Mouse (Mus musculus): Measurements from ENCODE around the gene Il15. TPM values are rescaled to one million over a fixed set of nuclear protein-coding genes. Genes with fewer than 3 reads are reported as not detected.

The Il15 gene
- polyA plus RNA-seq, 1 experiment from 2014 or later: 1.6 TPM

GRCm38 (mm10) chr8:82388356-82388902 lies 14.6 kb downstream of the Il15 start:
- Histone ChIP-seq H3K4me1 (no peaks in the 10 kb centered on the region), H3K4me3 (no peak overlapping the region), H3K27ac (no peak overlapping the region), H3K27me3 (ENCODE audit: low read depth, poor library complexity, severe bottlenecking) (no peaks in the 10 kb centered on the region), H3K36me3 (no peaks in the 10 kb centered on the region), H3K9me3 (replicated peaks) (no peaks in the 10 kb centered on the region)
- WGBS: 86% methylated on average over 1 of the region's 1 CpGs
- no peak for DNase-seq (ENCODE audit: low spot score)

- Histone ChIP-seq H3K27ac (no peak overlapping the region), H3K27me3 (ENCODE audit: low read depth, poor library complexity, severe bottlenecking) (no peaks in the 10 kb centered on the region), H3K36me3 (no peaks in the 10 kb centered on the region), H3K9me3 (replicated peaks) (no peaks in the 10 kb centered on the region), H3K4me1 (no peaks in the 10 kb centered on the region), H3K4me3 (no peak overlapping the region)
- 82% methylated on average over 1 of the region's 1 CpGs for WGBS
- DNase-seq (ENCODE audit: low spot score): no peak
Measured at GRCm38 (mm10) chr8:82387614-82388013, 15.4 kb downstream of the Il15 start.

GRCm38 (mm10) chr8:82385867-82386266 lies 17.2 kb downstream of the Il15 start:
- Histone ChIP-seq H3K4me3 (no peak overlapping the region), H3K9me3 (replicated peaks) (no peaks in the 10 kb centered on the region), H3K27me3 (ENCODE audit: low read depth, poor library complexity, severe bottlenecking) (no peaks in the 10 kb centered on the region), H3K36me3 (no peaks in the 10 kb centered on the region), H3K4me1 (no peaks in the 10 kb centered on the region), H3K27ac (no peak overlapping the region)
- no peak for DNase-seq (ENCODE audit: low spot score)

- Histone ChIP-seq H3K4me3 (no peak overlapping the region), H3K9me3 (replicated peaks) (no peaks in the 10 kb centered on the region), H3K36me3 (no peaks in the 10 kb centered on the region), H3K27ac (no peak overlapping the region), H3K27me3 (ENCODE audit: low read depth, poor library complexity, severe bottlenecking) (no peaks in the 10 kb centered on the region), H3K4me1 (no peaks in the 10 kb centered on the region)
- WGBS: 81% methylated on average over 11 of the region's 11 CpGs
- DNase-seq (ENCODE audit: low spot score): no peak
Measured at GRCm38 (mm10) chr8:82384458-82385234, 18.4 kb downstream of the Il15 start.

GRCm38 (mm10) chr8:82383346-82383745 lies 19.7 kb downstream of the Il15 start:
- H3K4me1 ChIP-seq: no peaks in the 10 kb centered on the region
- no peak overlapping the region for H3K4me3 ChIP-seq
- H3K27ac ChIP-seq: no peak overlapping the region
- no peaks in the 10 kb centered on the region for H3K36me3 ChIP-seq
- WGBS: 93% methylated on average over 3 of the region's 3 CpGs
- no peak for DNase-seq (ENCODE audit: low spot score)
- H3K9me3 ChIP-seq (replicated peaks): no peaks in the 10 kb centered on the region
- no peaks in the 10 kb centered on the region for H3K27me3 ChIP-seq (ENCODE audit: low read depth, poor library complexity, severe bottlenecking)

GRCm38 (mm10) chr8:82382316-82382715 lies 20.7 kb downstream of the Il15 start:
- Histone ChIP-seq H3K27ac (no peak overlapping the region), H3K4me3 (no peak overlapping the region), H3K4me1 (no peaks in the 10 kb centered on the region), H3K36me3 (no peaks in the 10 kb centered on the region), H3K9me3 (replicated peaks) (no peaks in the 10 kb centered on the region), H3K27me3 (ENCODE audit: low read depth, poor library complexity, severe bottlenecking) (no peaks in the 10 kb centered on the region)
- DNase-seq (ENCODE audit: low spot score): no peak
- 59% methylated on average over 2 of the region's 2 CpGs for WGBS

GRCm38 (mm10) chr8:82374470-82374869 lies 28.6 kb downstream of the Il15 start:
- no peaks in the 10 kb centered on the region for H3K4me1 ChIP-seq
- DNase-seq (ENCODE audit: low spot score): no peak
- H3K9me3 ChIP-seq (replicated peaks): no peaks in the 10 kb centered on the region
- 88% methylated on average over 4 of the region's 4 CpGs for WGBS
- no peaks in the 10 kb centered on the region for H3K27me3 ChIP-seq (ENCODE audit: low read depth, poor library complexity, severe bottlenecking)
- H3K4me3 ChIP-seq: no peak overlapping the region
- H3K36me3 ChIP-seq: no peaks in the 10 kb centered on the region
- H3K27ac ChIP-seq: no peak overlapping the region

GRCm38 (mm10) chr8:82372846-82373245 lies 30.2 kb downstream of the Il15 start:
- no peak overlapping the region for H3K27ac ChIP-seq
- no peaks in the 10 kb centered on the region for H3K9me3 ChIP-seq (replicated peaks)
- no peaks in the 10 kb centered on the region for H3K36me3 ChIP-seq
- WGBS: 90% methylated on average over 6 of the region's 6 CpGs
- no peak overlapping the region for H3K4me3 ChIP-seq
- H3K4me1 ChIP-seq: no peaks in the 10 kb centered on the region
- no peaks in the 10 kb centered on the region for H3K27me3 ChIP-seq (ENCODE audit: low read depth, poor library complexity, severe bottlenecking)
- DNase-seq (ENCODE audit: low spot score): no peak

GRCm38 (mm10) chr8:82370657-82371056 lies 32.4 kb downstream of the Il15 start:
- Histone ChIP-seq H3K27ac (no peak overlapping the region), H3K36me3 (no peaks in the 10 kb centered on the region), H3K4me3 (no peak overlapping the region), H3K9me3 (replicated peaks) (no peaks in the 10 kb centered on the region), H3K4me1 (no peaks in the 10 kb centered on the region), H3K27me3 (ENCODE audit: low read depth, poor library complexity, severe bottlenecking) (no peaks in the 10 kb centered on the region)
- DNase-seq (ENCODE audit: low spot score): no peak
- whole genome bisulfite sequencing: 96% methylated on average over 6 of the region's 6 CpGs

GRCm38 (mm10) chr8:82361061-82361460 lies 42.0 kb downstream of the Il15 start:
- H3K4me3 ChIP-seq: no peak overlapping the region
- H3K27ac ChIP-seq: no peak overlapping the region
- WGBS: 92% methylated on average over 1 of the region's 1 CpGs
- H3K27me3 ChIP-seq (ENCODE audit: low read depth, poor library complexity, severe bottlenecking): no peaks in the 10 kb centered on the region
- no peaks in the 10 kb centered on the region for H3K9me3 ChIP-seq (replicated peaks)
- no peak for DNase-seq (ENCODE audit: low spot score)
- no peaks in the 10 kb centered on the region; the same call in 1 of the 2 replicates for H3K4me1 ChIP-seq
- H3K36me3 ChIP-seq: no peaks in the 10 kb centered on the region

- no peaks in the 10 kb centered on the region for H3K36me3 ChIP-seq
- H3K4me3 ChIP-seq: no peak overlapping the region
- DNase-seq (ENCODE audit: low spot score): no peak
- H3K27me3 ChIP-seq (ENCODE audit: low read depth, poor library complexity, severe bottlenecking): no peaks in the 10 kb centered on the region
- H3K4me1 ChIP-seq: no peaks in the 10 kb centered on the region; the same call in 1 of the 2 replicates
- WGBS: 85% methylated on average over 2 of the region's 2 CpGs
- no peak overlapping the region for H3K27ac ChIP-seq
- no peaks in the 10 kb centered on the region for H3K9me3 ChIP-seq (replicated peaks)
Measured at GRCm38 (mm10) chr8:82356091-82356490, 46.9 kb downstream of the Il15 start.

- Histone ChIP-seq H3K27me3 (ENCODE audit: low read depth, poor library complexity, severe bottlenecking) (no peaks in the 10 kb centered on the region), H3K36me3 (no peaks in the 10 kb centered on the region), H3K4me1 (no peaks in the 10 kb centered on the region; the same call in 1 of the 2 replicates), H3K9me3 (replicated peaks) (no peaks in the 10 kb centered on the region), H3K27ac (no peak overlapping the region), H3K4me3 (no peak overlapping the region)
- DNase-seq (ENCODE audit: low spot score): no peak
- WGBS: 73% methylated on average over 1 of the region's 1 CpGs
Measured at GRCm38 (mm10) chr8:82351268-82351943, 51.6 kb downstream of the Il15 start.

- Histone ChIP-seq H3K27me3 (ENCODE audit: low read depth, poor library complexity, severe bottlenecking) (no peaks in the 10 kb centered on the region), H3K36me3 (no peaks in the 10 kb centered on the region), H3K27ac (no peak overlapping the region), H3K4me1 (no peaks in the 10 kb centered on the region), H3K9me3 (replicated peaks) (no peaks in the 10 kb centered on the region), H3K4me3 (no peak overlapping the region)
- WGBS: 53% methylated on average over 2 of the region's 2 CpGs
- no peak for DNase-seq (ENCODE audit: low spot score)
Measured at GRCm38 (mm10) chr8:82349299-82349698, 53.7 kb downstream of the Il15 start.
